ENCODE assay signal across 8 mouse cellular contexts in the genomic region with DNA sequence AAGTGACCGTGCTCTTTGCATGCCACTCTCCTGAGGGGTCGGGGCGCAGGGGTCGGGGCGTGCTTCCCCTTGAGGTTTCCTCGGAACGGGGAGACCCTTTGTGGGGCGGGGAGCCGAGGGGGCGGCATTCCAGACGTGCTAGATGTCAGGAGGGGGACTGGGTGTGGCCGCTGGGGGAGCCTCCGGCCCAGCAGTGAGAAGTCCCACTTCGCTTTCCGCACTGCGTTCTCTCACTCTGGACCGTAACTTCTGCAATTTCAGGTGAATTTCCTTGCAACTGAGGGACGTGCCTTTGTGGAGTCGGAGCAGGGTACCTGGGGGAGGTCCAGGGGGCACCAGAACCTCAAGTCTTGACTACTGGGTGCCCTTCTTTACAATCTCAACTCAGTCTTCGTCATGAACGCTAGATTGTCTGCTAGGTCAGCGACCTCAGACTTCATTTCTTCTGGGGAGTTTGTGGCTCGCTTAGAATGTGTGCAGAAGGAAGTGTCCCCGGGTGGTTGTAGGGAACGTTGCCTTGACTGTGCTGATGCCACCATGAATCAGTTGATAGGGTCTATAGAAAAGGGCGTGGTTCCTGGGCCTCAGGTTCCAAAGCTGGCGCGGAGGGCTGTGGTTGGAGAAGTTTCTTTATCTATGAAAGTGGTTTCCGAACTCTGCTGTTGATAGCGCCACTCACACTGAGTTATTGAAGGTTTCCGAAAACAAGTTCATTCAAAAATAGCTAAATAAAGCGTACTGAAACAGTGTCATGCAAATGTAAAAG. TPM values are rescaled to one million over a fixed set of nuclear protein-coding genes. Genes with fewer than 3 reads are reported as not detected.
DNase-seq lines count a peak whose midpoint lies in the region; ATAC-seq lines count a peak whose summit lies in the region.

No protein-coding gene starts in this region.

- H3K36me3 ChIP-seq in liver, embryonic 15.5 days (replicated peaks): no peaks in the 10 kb centered on the region
- no peaks in the 10 kb centered on the region for H3K36me3 ChIP-seq in neural tube, embryonic 12.5 days

- 1% methylated on average over 32 of the region's 32 CpGs for WGBS in liver, embryonic 15.5 days (ENCODE audit: insufficient replicate concordance)
- 8% methylated on average over 32 of the region's 32 CpGs for WGBS in neural tube, embryonic 12.5 days

- H3K27me3 ChIP-seq in liver, embryonic 15.5 days: peaks cover 26% of the 10 kb centered on the region
- H3K27me3 ChIP-seq in neural tube, embryonic 12.5 days (replicated peaks): peaks cover 21% of the 10 kb centered on the region

- peaks cover 59% of the 10 kb centered on the region for H3K4me1 ChIP-seq in liver, embryonic 15.5 days (replicated peaks)
- H3K4me1 ChIP-seq in neural tube, embryonic 12.5 days: peaks cover 24% of the 10 kb centered on the region

- peak; percentile 16 to 32 for DNase-seq in spleen, postnatal 10 days (ENCODE audit: low spot score in 2 of 2)
- no peak for DNase-seq in spleen, adult 12 weeks (ENCODE audit: low spot score)
- peak; percentile 43 for DNase-seq in embryo, embryonic 10.5 days (ENCODE audit: low spot score)
- DNase-seq in cerebellum, adult 8-10 months: no peak
- no peak for DNase-seq in layer of hippocampus, postnatal 36 days

- H3K4me3 ChIP-seq in liver, embryonic 15.5 days (replicated peaks): peak overlapping the region; percentile 60
- peak overlapping the region; percentile 45 for H3K4me3 ChIP-seq in neural tube, embryonic 12.5 days

- ATAC-seq in hematopoietic stem cell, adult 5-6 weeks (replicated peaks in 1 of 2; ENCODE audit: insufficient read depth in 1 of 2, low FRiP score in 2 of 2, low TSS enrichment in 1 of 2, low read depth in 1 of 2, poor library complexity in 2 of 2, severe bottlenecking in 2 of 2): peak; percentile 59 to 66
- ATAC-seq in liver, embryonic 15.5 days (ENCODE audit: insufficient read depth): no peak; the same call in 1 of the 2 replicates
- peak; percentile 48; the same call in 1 of the 2 replicates for ATAC-seq in neural tube, embryonic 12.5 days (ENCODE audit: low FRiP score, low read depth)

- H3K9ac ChIP-seq in liver, embryonic 15.5 days: peak overlapping the region; percentile 54
- H3K9ac ChIP-seq in neural tube, embryonic 12.5 days: peak overlapping the region; percentile 56

- H3K9me3 ChIP-seq in liver, embryonic 15.5 days (replicated peaks): no peaks in the 10 kb centered on the region
- H3K9me3 ChIP-seq in neural tube, embryonic 12.5 days: no peaks in the 10 kb centered on the region

- H3K4me2 ChIP-seq in liver, embryonic 15.5 days: peak overlapping the region; percentile 64
- peak overlapping the region; percentile 77 for H3K4me2 ChIP-seq in neural tube, embryonic 12.5 days (replicated peaks)

- H3K27ac ChIP-seq in liver, embryonic 15.5 days (replicated peaks): peak overlapping the region; percentile 73
- H3K27ac ChIP-seq in neural tube, embryonic 12.5 days: 0 out of 2 replicates have a peak overlapping the region, but pooled peaks have one; percentile 3

RNA-seq across cellular contexts. Expression of gene Anxa2, which starts 0.7 kb away (rescaled TPM):
- 47.5 and 80.7 TPM in 2 replicates for total RNA-seq in hematopoietic stem cell, adult 5-6 weeks (2017)
- polyA plus RNA-seq in liver, embryonic 15.5 days (2015; fragmentation: Nextera tagmentation; extraction: Ambion mirVana): 143 and 178 TPM in 2 replicates
- polyA plus RNA-seq in neural tube, embryonic 12.5 days (2016; fragmentation: Nextera tagmentation; extraction: Ambion mirVana): 207 and 228 TPM in 2 replicates
- total RNA-seq in layer of hippocampus, postnatal 36 days (2021): 10 to 100 TPM in 1 of 2 experiments, 1 to 10 TPM in 1; 6.1 to 10.9 TPM

RNA-seq across cellular contexts. Expression of gene Ice2, which starts 56.4 kb away (rescaled TPM):
- total RNA-seq in hematopoietic stem cell, adult 5-6 weeks (2017): 23.4 and 26.0 TPM in 2 replicates
- polyA plus RNA-seq in liver, embryonic 15.5 days (2015; fragmentation: Nextera tagmentation; extraction: Ambion mirVana): 5.7 and 6.6 TPM in 2 replicates
- 17.5 and 18.1 TPM in 2 replicates for polyA plus RNA-seq in neural tube, embryonic 12.5 days (2016; fragmentation: Nextera tagmentation; extraction: Ambion mirVana)
- total RNA-seq in layer of hippocampus, postnatal 36 days (2021): 10 to 100 TPM; 13.6 to 14.4 TPM

Comparison
In these comparisons a context has a peak if more than half of its experiments do, and no peak if none do; other contexts are left out.
1. DNase-seq: peak in spleen, postnatal 10 days (2 of 2) and embryo, embryonic 10.5 days (single experiment); none in spleen, adult 12 weeks (single experiment), cerebellum, adult 8-10 months (single experiment) and layer of hippocampus, postnatal 36 days (0 of 2).